Mouse (Mus musculus) T-helper 17 cell (primary cell): ENCODE results near the gene Fermt3.

Experiments
- in situ Hi-C, 2 experiments: fragments of 300-600 bp; cut with MboI, MseI; formaldehyde crosslinking; loops; 1 replicate in 1 of 2; 2 replicates in 1 of 2; pipeline ENCODE4 v1.15.1; 2025; ENCODE audit warnings: high pct_unique_total_duplicates in 2 of 2

Fermt3 gene

GRCm38 (mm10) chr19:6993011-6993770 lies 26.1 kb downstream of the Fermt3 start:
- in situ Hi-C loops: loop anchor here in 1 of 2 experiments (25.0 kb wide), 1 partner anchor 1919 kb away; the partner anchor contains the start of gene B3gat3

- in situ Hi-C loops: loop anchor here in 1 of 2 experiments (25.0 kb wide), 1 partner anchor 1920 kb away; the partner anchor contains the start of gene B3gat3
Measured at GRCm38 (mm10) chr19:6992011-6992858, 27.0 kb downstream of the Fermt3 start, which contains the start of gene Dnajc4. Gene Dnajc4 (minus strand): TSS chr19:6992572.

- in situ Hi-C loops: loop anchor here in 1 of 2 experiments (25.0 kb wide), 1 partner anchor 1921 kb away; the partner anchor contains the start of gene B3gat3
Measured at GRCm38 (mm10) chr19:6991166-6991565, 28.1 kb downstream of the Fermt3 start.

GRCm38 (mm10) chr19:6990712-6991111 lies 28.6 kb downstream of the Fermt3 start:
- in situ Hi-C loops: loop anchor here in 1 of 2 experiments (25.0 kb wide), 1 partner anchor 1922 kb away; the partner anchor contains the start of gene B3gat3

- in situ Hi-C loops: loop anchor here in 1 of 2 experiments (25.0 kb wide), 1 partner anchor 1923 kb away; the partner anchor contains the start of gene B3gat3
Measured at GRCm38 (mm10) chr19:6989251-6989650, 30.0 kb downstream of the Fermt3 start.

GRCm38 (mm10) chr19:6987904-6988285 lies 31.4 kb downstream of the Fermt3 start:
- in situ Hi-C loops: loop anchor here in 1 of 2 experiments (25.0 kb wide), 1 partner anchor 1924 kb away; the partner anchor contains the start of gene B3gat3

GRCm38 (mm10) chr19:6987061-6987903 lies 32.0 kb downstream of the Fermt3 start, which contains the start of gene Vegfb:
Gene Vegfb (minus strand): TSS chr19:6987651.
- in situ Hi-C loops: loop anchor here in 1 of 2 experiments (25.0 kb wide), 1 partner anchor 1925 kb away; the partner anchor contains the start of gene B3gat3

GRCm38 (mm10) chr19:6985951-6986708 lies 33.1 kb downstream of the Fermt3 start:
- in situ Hi-C loops: loop anchor here in 1 of 2 experiments (25.0 kb wide), 1 partner anchor 1926 kb away; the partner anchor contains the start of gene B3gat3

GRCm38 (mm10) chr19:6985300-6985699 lies 34.0 kb downstream of the Fermt3 start:
- in situ Hi-C loops: loop anchor here in 1 of 2 experiments (25.0 kb wide), 1 partner anchor 1927 kb away; the partner anchor contains the start of gene B3gat3

- in situ Hi-C loops: loop anchor here in 1 of 2 experiments (25.0 kb wide), 1 partner anchor 1929 kb away; the partner anchor contains the start of gene B3gat3
Measured at GRCm38 (mm10) chr19:6983621-6984020, 35.6 kb downstream of the Fermt3 start.

- in situ Hi-C loops: loop anchor here in 1 of 2 experiments (25.0 kb wide), 1 partner anchor 1931 kb away; the partner anchor contains the start of gene B3gat3
Measured at GRCm38 (mm10) chr19:6981465-6981864, 37.8 kb downstream of the Fermt3 start.

- in situ Hi-C loops: loop anchor here in 1 of 2 experiments (25.0 kb wide), 1 partner anchor 1932 kb away; the partner anchor contains the start of gene B3gat3
Measured at GRCm38 (mm10) chr19:6980381-6981093, 38.7 kb downstream of the Fermt3 start, which contains the start of gene Fkbp2. Gene Fkbp2 (minus strand): TSS chr19:6980501.

GRCm38 (mm10) chr19:6979486-6980380 lies 39.5 kb downstream of the Fermt3 start:
- in situ Hi-C loops: loop anchor here in 1 of 2 experiments (25.0 kb wide), 1 partner anchor 1933 kb away; the partner anchor contains the start of gene B3gat3

GRCm38 (mm10) chr19:6979001-6979479 lies 40.2 kb downstream of the Fermt3 start:
- in situ Hi-C loops: loop anchor here in 1 of 2 experiments (25.0 kb wide), 1 partner anchor 1933 kb away; the partner anchor contains the start of gene B3gat3

- in situ Hi-C loops: loop anchor here in 1 of 2 experiments (25.0 kb wide), 1 partner anchor 1934 kb away; the partner anchor contains the start of gene B3gat3
Measured at GRCm38 (mm10) chr19:6978639-6978974, 40.7 kb downstream of the Fermt3 start.

GRCm38 (mm10) chr19:6977759-6978638 lies 41.3 kb downstream of the Fermt3 start:
- in situ Hi-C loops: loop anchor here in 1 of 2 experiments (25.0 kb wide), 1 partner anchor 1934 kb away; the partner anchor contains the start of gene B3gat3
